Mouse (Mus musculus) urinary bladder, postnatal 14 days (tissue): ENCODE data around the gene Kcnt2.

Experiments used
- DNase-seq: peaks from one replicate; pipeline ENCODE4 v3.0.0; 2021; ENCODE audit warnings: low spot score

Gene Kcnt2

GRCm38 (mm10) chr1:140378791-140379190, 132.8 kb downstream of the Kcnt2 start:
- no peak for DNase-seq

DNA sequence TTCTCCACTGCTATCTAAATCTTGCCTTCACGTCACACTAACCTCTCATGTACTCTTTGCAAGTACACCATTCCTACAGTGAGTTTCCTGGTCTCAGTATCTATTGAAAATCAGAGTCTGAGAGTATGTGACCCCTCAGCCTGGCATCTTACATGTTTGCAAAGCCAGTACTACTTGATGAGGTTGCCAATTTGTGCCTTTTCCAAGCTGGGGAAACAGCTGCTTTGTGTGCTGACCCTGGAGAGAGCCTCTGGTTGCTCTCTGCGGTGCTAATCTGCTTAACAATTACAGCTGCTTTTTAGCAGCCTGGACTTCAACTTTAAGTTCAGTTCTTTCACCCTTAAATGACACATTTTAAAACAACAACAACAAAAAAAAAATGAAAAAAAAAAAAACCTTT, 133.6 kb downstream of the Kcnt2 start:
- DNase-seq = no peak

DNA sequence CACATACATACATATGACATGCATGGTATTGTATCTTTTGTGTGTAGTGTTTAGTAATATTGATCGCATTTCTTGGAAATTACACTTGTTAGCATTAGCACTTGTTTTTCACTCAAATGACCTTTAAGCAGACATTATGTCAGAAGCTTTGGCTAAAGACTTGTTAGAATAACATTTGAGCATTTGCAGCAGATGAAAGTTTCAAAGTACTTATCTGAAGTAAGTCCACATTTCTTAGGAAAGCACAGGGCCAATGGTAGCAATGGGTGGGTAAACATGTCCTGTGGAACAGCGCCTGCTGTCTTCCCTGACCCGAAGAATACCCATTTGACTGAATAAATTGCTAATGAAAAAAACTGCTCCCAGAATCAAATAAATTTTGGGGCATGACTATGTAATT, 135.1 kb downstream of the Kcnt2 start:
- DNase-seq = no peak

- DNase-seq = no peak
Measured at GRCm38 (mm10) chr1:140390301-140390700, 144.3 kb downstream of the Kcnt2 start.

- no peak for DNase-seq
Measured at GRCm38 (mm10) chr1:140397756-140398155, 151.8 kb downstream of the Kcnt2 start.

GRCm38 (mm10) chr1:140406631-140407288, 160.8 kb downstream of the Kcnt2 start:
- no peak for DNase-seq

DNA sequence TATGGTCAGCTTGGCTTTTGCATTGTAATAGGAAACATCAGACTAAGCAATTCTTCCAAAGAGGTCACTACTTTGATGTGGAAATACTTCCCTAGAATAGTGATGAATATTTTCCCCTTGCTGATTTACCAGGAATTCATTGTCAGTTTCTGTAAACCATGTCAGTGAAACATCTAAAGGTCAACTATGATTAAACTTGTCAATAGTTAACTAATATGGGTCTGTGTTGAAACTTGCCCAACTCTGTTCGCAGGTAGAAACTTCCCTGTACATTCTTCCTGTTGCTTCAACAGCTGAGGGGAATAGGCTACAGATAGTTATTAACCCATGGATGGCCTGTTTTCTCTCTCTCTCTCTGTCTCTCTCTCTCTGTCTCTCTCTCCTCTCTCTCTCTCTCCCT, 169.8 kb downstream of the Kcnt2 start:
- DNase-seq = no peak

- DNase-seq = no peak
Measured at GRCm38 (mm10) chr1:140422954-140423353, 177.0 kb downstream of the Kcnt2 start.

DNA sequence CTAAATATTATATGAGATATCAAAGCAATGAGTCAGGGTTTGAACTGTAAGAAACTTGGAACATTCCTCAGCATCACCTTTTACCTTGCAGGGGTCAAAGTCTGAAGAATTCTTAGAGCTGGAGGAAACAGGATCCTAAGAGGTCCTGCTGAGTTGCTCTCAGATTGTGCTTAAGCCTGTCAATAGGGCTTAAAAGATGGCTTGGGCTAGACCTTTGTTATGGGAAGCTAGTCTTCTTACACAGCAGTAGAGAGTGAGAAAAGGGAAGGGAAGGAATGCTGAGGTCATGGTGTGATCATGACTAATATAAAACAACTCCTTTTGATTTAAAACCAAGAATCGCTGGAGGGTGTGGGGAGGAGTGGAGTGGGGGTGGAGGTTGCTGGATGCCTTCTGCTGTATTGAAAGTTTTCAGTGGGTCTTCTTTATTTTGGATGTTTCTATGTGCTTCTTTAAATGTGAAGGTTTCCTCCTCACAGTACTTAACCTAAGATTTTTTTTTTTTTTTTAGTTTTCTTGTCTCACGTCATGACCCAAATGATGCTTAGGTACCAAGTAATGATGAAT, 183.4 kb downstream of the Kcnt2 start:
- DNase-seq = no peak

GRCm38 (mm10) chr1:140432039-140432438, 186.1 kb downstream of the Kcnt2 start:
- DNase-seq = no peak

DNA sequence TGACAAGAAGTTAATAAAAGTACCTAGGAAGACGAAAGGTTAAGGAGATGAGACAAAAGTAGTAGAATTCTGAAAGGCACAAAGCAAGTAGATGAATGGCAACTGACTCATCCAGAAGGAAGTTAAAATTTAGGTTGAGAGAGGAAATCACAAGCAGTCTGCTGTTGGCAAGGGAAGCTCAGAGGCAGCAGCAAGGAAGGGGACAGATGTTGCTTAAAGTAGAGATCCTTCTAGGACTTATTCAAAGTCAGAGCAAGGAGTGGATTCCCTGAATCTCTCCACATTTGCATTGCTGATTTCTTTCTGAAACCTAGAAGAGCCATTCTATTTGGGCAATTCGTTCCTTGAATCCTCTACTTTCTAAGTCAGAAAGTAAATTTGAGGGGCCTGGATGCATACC, 188.8 kb downstream of the Kcnt2 start:
- DNase-seq = no peak

- DNase-seq = no peak
Measured at GRCm38 (mm10) chr1:140438176-140438575, 192.2 kb downstream of the Kcnt2 start.

- no peak for DNase-seq
Measured at GRCm38 (mm10) chr1:140443904-140444303, 197.9 kb downstream of the Kcnt2 start.

DNA sequence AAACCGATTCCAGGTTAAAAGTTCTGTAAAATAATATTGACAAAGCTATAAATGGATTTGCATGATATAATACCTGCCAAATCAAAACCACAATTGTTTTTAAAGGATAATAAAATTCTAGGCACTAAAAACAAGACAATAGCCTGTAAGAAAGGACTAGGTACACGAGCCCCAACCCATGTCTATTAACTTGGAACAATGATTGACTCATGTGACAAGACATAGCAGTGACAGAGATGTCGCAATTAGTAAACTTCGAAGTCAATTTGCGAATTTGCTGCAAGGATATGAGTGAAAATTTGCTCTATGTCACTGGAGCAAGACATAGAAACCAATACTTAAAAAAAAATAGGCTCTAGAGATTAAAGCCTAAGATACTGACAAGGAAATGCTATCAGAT, 198.4 kb downstream of the Kcnt2 start:
- no peak for DNase-seq

GRCm38 (mm10) chr1:140451461-140451860, 205.5 kb downstream of the Kcnt2 start:
- DNase-seq = no peak

DNA sequence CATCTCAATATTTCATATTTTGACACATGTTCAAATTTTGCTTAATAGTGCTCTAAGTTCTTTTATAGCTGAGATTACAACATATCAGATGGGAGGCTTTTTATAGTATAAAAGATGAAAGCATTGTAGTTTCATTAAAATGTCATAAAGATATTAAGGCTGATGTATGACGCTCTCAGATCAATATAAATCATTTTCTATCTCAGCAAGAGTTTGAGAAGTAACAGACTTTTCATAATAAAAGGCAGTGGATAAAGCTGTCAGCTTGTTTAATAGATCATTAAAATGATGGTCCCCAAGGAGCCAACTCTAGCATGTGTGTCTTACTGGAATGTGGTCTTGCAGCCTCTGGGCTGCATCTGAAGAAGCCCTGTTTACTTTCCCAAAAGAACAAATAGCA, 206.0 kb downstream of the Kcnt2 start:
- DNase-seq = no peak

- DNase-seq = no peak
Measured at GRCm38 (mm10) chr1:140455903-140456302, 209.9 kb downstream of the Kcnt2 start.

GRCm38 (mm10) chr1:140456873-140457272, 210.9 kb downstream of the Kcnt2 start:
- DNase-seq = no peak

GRCm38 (mm10) chr1:140468315-140468714, 222.4 kb downstream of the Kcnt2 start:
- no peak for DNase-seq

DNA sequence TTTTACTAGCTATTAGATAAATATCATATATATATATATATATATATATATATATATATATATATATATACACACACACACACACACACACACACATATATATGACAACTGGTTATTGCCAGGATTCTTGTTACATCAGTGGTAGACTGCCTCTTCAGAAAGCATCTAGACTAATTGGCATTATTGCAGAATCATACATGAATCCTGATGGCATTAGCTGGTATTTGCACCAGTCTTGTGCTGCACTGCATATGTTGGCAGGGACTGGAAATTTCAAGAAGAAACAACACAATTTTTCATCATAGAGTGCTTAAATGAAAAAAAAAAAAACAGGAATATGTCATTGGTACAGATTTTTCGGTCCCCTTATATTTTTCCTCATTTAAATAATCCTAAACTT, 223.6 kb downstream of the Kcnt2 start:
- no peak for DNase-seq

DNA sequence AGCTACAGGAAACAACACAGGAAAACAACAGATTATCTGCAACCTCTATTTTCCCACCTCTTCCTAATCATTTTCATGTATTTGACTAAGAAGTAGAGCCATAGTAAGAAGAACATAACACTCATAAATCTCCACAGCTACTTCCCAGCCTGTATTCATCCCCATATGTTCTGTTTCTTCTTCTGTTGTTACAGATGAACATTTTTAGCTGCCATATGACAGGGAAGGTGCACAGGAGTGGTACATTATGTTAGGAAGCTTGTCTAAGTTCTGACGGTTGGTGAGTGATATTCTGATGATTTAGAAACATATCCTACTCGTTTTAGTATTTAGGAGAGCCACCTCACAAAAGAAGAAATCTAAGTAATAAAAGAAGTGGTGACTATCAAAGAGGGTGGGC, 231.0 kb downstream of the Kcnt2 start:
- no peak for DNase-seq

DNA sequence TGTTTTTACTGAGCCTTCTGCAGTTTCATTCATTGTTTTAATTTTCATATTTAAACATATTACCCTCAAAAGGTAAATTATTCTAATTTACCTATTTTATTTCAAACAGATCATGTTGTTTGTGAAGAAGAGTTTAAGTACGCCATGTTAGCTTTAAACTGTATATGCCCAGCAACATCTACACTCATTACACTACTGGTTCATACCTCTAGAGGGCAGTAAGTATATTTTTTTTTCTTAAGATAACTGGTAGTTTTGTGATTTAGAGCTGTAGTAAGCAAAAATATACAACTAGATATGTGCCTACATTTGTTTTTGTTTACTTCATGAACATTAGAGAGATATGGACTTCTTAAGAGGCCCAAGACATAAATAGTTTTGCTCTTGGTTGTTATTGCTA, 238.1 kb downstream of the Kcnt2 start:
- DNase-seq = no peak

- DNase-seq = no peak
Measured at GRCm38 (mm10) chr1:140489816-140490215, 243.9 kb downstream of the Kcnt2 start.

- no peak for DNase-seq
Measured at GRCm38 (mm10) chr1:140491406-140491805, 245.4 kb downstream of the Kcnt2 start.
